Mouse (Mus musculus) ovary, adult 10 weeks (tissue): Measurements from ENCODE around the gene Ddx20. TPM values are rescaled to one million over a fixed set of nuclear protein-coding genes. Genes with fewer than 3 reads are reported as not detected.

Source experiments
- polyA plus RNA-seq: library from polyadenylated mRNA; stranded (reverse); fragments of 350-450 nt; fragmentation: Illumina TruSeq; extraction: RNeasy Lipid Tissue Mini Kit (QIAGEN cat#74804); gene quantifications from one replicate; pipeline ENCODE4 v1.2.3, GENCODE M21; 2014

The Ddx20 gene
- polyA plus RNA-seq = 46.2 TPM

DNA sequence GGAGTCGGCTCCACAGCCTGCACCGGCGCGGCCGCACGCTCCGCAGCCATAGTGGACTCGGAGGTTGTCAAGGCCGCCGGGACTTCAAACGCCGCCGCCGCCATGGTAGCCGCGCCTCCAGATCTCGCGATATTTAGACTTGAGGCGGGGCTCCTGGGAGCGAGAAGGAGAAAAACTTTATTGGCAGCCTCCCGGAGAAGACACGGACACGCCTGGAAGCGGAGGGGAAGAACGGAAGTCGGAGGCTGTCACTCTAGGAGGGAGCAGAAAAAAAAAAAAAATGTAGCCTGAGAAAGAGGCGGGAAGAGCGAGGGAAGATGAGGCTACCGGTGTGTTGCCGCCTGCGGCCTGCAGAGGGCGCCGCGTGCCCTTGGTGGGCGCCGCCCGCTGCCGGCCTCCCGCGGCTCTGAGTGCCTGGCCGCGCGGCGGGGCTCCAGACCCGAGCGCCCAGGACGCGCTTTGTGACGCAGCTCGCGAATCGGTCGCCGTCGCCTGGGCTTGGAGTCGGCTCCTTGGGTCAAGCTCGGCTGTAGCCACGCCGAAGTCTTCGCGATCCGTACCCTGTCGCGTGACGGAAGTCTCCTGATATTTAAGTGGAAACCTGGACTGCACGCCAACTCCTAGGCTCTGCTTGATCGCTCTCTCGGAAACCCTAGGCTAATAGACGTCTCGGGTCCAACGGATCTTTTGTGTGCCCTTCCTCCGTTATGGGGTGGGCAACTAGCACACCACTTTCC, at the start of gene Ddx20:
TSS of gene Ddx20 (minus strand) at position 251 of the 737 bp plus-strand sequence.

DNA sequence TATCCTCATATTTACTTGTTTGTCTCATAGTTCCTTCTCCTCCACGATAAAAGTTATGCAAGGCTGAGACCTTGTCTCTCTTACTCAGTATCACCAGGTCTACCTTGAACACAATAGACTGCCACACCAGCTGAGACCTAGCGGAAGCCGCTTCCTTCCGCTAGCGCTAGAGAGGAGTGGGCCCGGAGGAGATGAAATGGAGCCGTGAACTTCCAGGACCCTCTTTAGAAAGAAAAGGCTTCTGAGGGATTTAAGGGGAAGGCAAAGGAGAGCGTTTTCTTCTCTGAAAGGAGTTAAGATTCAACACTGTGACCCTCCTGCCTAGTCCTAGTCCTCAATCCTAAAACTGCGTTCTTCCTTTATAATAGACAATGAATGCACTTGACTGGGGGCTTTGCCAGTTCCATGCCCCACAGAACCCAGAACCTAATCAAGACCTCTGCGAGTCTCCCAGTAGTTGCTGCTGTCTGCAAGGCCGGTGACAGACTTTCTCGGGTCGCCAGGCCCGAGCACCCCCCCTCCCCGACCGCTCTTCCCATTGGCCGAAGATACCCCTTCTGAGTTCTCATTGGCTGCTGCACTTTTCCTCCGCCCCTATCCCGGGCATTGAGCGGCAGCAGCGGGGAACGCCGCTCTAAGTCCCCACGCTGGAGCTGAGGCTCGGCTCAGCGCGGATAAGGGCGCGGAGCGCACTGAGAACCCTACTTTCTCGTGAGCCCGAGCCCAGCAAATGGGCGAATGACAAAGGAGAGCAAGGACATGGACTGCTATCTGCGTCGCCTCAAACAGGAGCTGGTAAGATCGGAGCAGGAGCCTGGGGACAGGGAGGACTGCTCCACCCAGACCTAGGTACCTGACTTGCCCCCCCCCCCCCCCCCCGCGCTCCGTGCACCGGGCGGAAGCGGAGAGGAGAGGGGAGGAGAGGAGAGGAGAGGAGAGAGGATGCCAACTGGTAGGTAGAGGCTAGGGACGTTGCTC, 16.9 kb upstream of the Ddx20 start, which contains the start of gene Inka2:
TSS of gene Inka2 (plus strand) at position 569 of the 978 bp plus-strand sequence.

Other genes with a start within 250 kb of the Ddx20 start
- 31.0 TPM for gene Kcnd3, start 235.2 kb downstream of the Ddx20 start, polyA plus RNA-seq
- 1.7 TPM for gene Inka2, start 17.0 kb upstream of the Ddx20 start, polyA plus RNA-seq
- 557 TPM for gene Rap1a, start 113.8 kb upstream of the Ddx20 start, polyA plus RNA-seq
- not detected for gene Adora3, start 183.3 kb upstream of the Ddx20 start, polyA plus RNA-seq
- gene Tmigd3, start 183.3 kb upstream of the Ddx20 start, polyA plus RNA-seq = not detected
- 1.3 TPM for gene I830077J02Rik, start 245.1 kb upstream of the Ddx20 start, polyA plus RNA-seq